Mouse (Mus musculus) embryonic facial prominence, embryonic 12.5 days (tissue): ENCODE measurements around the gene Tiam1. TPM values are rescaled to one million over a fixed set of nuclear protein-coding genes. Genes with fewer than 3 reads are reported as not detected.

Source experiments
- ATAC-seq: fragments of 200-750 bp; cut with Nextera tagmentation; 2 replicates; pipeline ENCODE4 v1.8.0; 2017; ENCODE audit not compliant: insufficient number of reproducible peaks, insufficient read depth, low FRiP score, low TSS enrichment
- H3K27ac ChIP-seq: fragments of 300-500 bp; sonication (generic); 2 replicates; pipeline ENCODE4 v1.5.1; 2016; ENCODE audit warnings: mild to moderate bottlenecking
- H3K27me3 ChIP-seq: fragments of 300-500 bp; sonication (generic); 2 replicates; pipeline ENCODE4 v1.6.1; 2016; ENCODE audit warnings: mild to moderate bottlenecking, moderate library complexity
- H3K36me3 ChIP-seq: fragments of 300-500 bp; sonication (generic); 2 replicates; pipeline ENCODE4 v1.6.1; 2016; ENCODE audit warnings: mild to moderate bottlenecking
- H3K4me1 ChIP-seq: fragments of 300-500 bp; sonication (generic); 2 replicates; pipeline ENCODE4 v1.6.1; 2016
- H3K4me2 ChIP-seq: fragments of 300-500 bp; sonication (generic); replicated peaks from 2 replicates; pipeline ENCODE4 v1.6.1; 2016; ENCODE audit warnings: mild to moderate bottlenecking, moderate library complexity
- H3K4me3 ChIP-seq: fragments of 300-500 bp; sonication (generic); 2 replicates; pipeline ENCODE4 v1.5.1; 2016; ENCODE audit warnings: mild to moderate bottlenecking
- H3K9ac ChIP-seq: fragments of 300-500 bp; sonication (generic); 2 replicates; pipeline ENCODE4 v1.6.1; 2016; ENCODE audit warnings: mild to moderate bottlenecking, moderate library complexity
- H3K9me3 ChIP-seq: fragments of 300-500 bp; sonication (generic); 2 replicates; pipeline ENCODE4 v1.6.1; 2016; ENCODE audit warnings: mild to moderate bottlenecking, moderate library complexity
- WGBS: fragments of 180-500 bp; shearing (Covaris S2); methylation state at CpG from one replicate; pipeline ENCODE4 v1.1.7; 2016; 5-methylcytosine and 5-hydroxymethylcytosine counted together
- polyA plus RNA-seq: library from polyadenylated mRNA; unstranded; fragments of >200 nt; fragmentation: Nextera tagmentation; extraction: Ambion mirVana; gene quantifications from 2 replicates; pipeline ENCODE4 v1.2.1, GENCODE M21; 2016

The Tiam1 gene
- polyA plus RNA-seq, 1 experiment from 2014 or later: 39.1 TPM

GRCm38 (mm10) chr16:89796566-89796965 is 347.0 kb downstream of the Tiam1 start:
- Histone ChIP-seq H3K4me3 (no peak overlapping the region), H3K4me1 (no peaks in the 10 kb centered on the region), H3K4me2 (no peak overlapping the region), H3K27me3 (no peaks in the 10 kb centered on the region), H3K9me3 (no peaks in the 10 kb centered on the region), H3K27ac (no peak overlapping the region), H3K36me3 (peaks cover 45% of the 10 kb centered on the region), H3K9ac (no peak overlapping the region)
- ATAC-seq: no peak
- WGBS: 87% methylated on average over 7 of the region's 7 CpGs

DNA sequence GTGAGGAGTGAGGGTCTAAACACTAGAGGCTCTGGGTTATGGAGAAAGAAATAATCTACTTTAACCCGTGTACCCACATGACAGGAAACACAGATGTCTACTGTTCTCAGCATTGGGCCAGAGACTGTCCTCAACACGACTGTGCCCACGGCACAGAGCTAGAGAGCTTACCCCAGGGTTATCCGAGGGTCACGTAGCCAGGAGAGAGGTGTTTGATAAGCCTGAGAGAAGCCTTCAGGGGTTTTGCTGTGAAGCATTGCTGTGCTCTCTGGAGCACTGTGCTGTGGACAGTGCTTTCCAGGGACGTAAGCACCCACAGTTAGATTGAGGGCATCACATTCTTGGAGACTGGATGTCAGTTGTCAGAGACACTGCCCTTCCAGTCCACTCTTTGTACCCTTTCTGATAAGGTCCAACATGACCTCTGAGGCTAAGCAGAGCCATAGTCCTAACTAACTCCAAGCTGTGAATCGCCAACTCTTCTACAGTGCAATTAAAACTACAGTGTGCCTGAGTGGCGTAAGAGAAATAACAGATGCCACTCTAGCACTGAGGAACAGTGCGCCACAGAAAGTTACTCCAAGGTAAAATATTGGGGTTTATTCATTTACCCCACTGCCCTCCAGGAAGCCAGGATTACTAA is 353.7 kb downstream of the Tiam1 start:
- H3K27me3 ChIP-seq: no peaks in the 10 kb centered on the region
- H3K27ac ChIP-seq: no peak overlapping the region
- H3K36me3 ChIP-seq: peaks cover 58% of the 10 kb centered on the region
- ATAC-seq: no peak
- H3K9ac ChIP-seq: no peak overlapping the region
- no peak overlapping the region for H3K4me3 ChIP-seq
- 90% methylated on average over 9 of the region's 9 CpGs for WGBS
- no peaks in the 10 kb centered on the region for H3K9me3 ChIP-seq
- H3K4me1 ChIP-seq: no peaks in the 10 kb centered on the region
- H3K4me2 ChIP-seq: no peak overlapping the region

GRCm38 (mm10) chr16:89785795-89786194 is 357.8 kb downstream of the Tiam1 start:
- no peaks in the 10 kb centered on the region for H3K4me1 ChIP-seq
- no peak overlapping the region for H3K4me2 ChIP-seq
- H3K9me3 ChIP-seq: peaks cover 3% of the 10 kb centered on the region; the same call in 1 of the 2 replicates
- H3K27me3 ChIP-seq: no peaks in the 10 kb centered on the region
- no peak for ATAC-seq
- H3K4me3 ChIP-seq: no peak overlapping the region
- no peak overlapping the region for H3K27ac ChIP-seq
- WGBS: 80% methylated on average over 5 of the region's 5 CpGs
- H3K36me3 ChIP-seq: peaks cover 25% of the 10 kb centered on the region
- no peak overlapping the region for H3K9ac ChIP-seq

DNA sequence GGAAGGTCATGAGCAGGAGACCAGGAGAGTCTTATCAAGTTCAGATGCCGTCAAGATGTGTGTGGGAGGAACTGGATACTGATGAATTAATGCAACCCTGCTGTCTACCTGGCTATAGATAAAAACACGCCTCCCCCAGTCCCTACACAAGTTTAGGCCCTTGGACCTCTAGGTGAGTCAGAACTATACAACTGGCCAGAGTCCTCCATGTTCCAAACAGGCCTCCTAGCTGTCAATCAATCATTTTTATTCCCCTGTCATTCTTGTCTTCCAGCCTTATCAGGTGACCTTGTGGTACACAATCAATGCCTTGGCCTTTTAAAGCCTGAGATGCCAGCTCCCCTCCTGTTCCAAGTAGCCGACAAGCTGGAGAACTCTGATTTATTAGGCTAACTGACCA is 363.9 kb downstream of the Tiam1 start:
- Histone ChIP-seq H3K9ac (no peak overlapping the region), H3K4me1 (no peaks in the 10 kb centered on the region), H3K4me3 (no peak overlapping the region), H3K27me3 (no peaks in the 10 kb centered on the region), H3K27ac (no peak overlapping the region), H3K4me2 (no peak overlapping the region), H3K9me3 (peaks cover 3% of the 10 kb centered on the region; the same call in 1 of the 2 replicates), H3K36me3 (no peaks in the 10 kb centered on the region)
- no peak for ATAC-seq
- WGBS: 80% methylated on average over 3 of the region's 3 CpGs

GRCm38 (mm10) chr16:89777450-89777849 is 366.1 kb downstream of the Tiam1 start:
- Histone ChIP-seq H3K4me3 (no peak overlapping the region), H3K9ac (no peak overlapping the region), H3K4me2 (no peak overlapping the region), H3K9me3 (0 out of 2 replicates have a peak, but pooled peaks cover under 1% of the 10 kb centered on the region), H3K27ac (no peak overlapping the region), H3K36me3 (no peaks in the 10 kb centered on the region), H3K27me3 (0 out of 2 replicates have a peak, but pooled peaks cover 4% of the 10 kb centered on the region), H3K4me1 (no peaks in the 10 kb centered on the region)
- WGBS: 76% methylated on average over 2 of the region's 2 CpGs
- no peak for ATAC-seq

- Histone ChIP-seq H3K4me2 (peak overlapping the region; percentile 72), H3K9me3 (peaks cover 11% of the 10 kb centered on the region; the same call in 1 of the 2 replicates), H3K27me3 (0 out of 2 replicates have a peak, but pooled peaks cover 4% of the 10 kb centered on the region), H3K36me3 (no peaks in the 10 kb centered on the region), H3K4me1 (no peaks in the 10 kb centered on the region), H3K9ac (no peak overlapping the region), H3K4me3 (peak overlapping the region; percentile 35; the same call in 1 of the 2 replicates), H3K27ac (no peak overlapping the region)
- no peak for ATAC-seq
- 31% methylated on average over 10 of the region's 10 CpGs for WGBS
Observed at GRCm38 (mm10) chr16:89774553-89774913, 369.0 kb downstream of the Tiam1 start.

DNA sequence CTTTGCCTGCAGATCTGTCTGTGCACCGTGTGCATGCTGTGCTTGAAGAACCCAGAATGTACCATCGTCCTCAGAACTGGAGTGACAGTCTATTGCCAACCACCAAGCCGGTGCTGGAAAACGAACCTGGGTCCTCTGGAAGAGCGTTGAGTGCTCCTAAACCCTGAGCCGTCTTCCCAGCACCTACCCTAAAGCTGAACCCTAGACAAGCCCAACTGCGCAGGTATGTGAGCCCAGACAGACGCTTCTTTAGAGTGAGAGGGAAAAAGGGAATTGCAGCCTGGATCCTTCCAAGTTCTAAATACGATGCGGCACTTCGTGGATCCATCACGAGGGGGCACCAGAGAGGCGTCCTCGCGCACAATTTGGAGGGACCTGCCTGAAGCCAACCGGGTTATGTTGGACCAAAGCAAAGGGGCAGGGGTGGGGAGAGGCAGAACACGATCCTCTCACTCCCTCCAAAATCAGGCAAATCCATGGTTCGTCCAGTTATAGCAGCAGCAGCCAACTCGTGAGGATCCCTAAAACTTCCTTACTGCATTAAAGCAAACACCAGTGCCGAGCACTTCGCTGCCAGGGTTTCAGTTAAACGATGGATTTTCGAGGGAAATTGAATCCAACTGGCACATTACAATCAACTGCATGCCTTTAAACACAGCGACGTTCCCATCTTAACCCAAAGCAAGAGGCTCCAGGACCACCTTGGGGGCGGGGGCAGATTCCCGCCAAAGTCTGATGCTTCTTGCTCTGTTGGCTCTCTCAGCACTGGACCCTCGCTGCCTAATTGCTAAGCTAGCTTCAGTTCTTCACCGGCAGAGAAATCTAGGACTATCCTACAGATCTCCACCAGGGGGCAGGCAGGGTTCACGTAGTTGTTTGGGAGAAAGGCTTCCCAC is 369.7 kb downstream of the Tiam1 start:
- Histone ChIP-seq H3K4me2 (peak overlapping the region; percentile 72), H3K4me1 (no peaks in the 10 kb centered on the region), H3K4me3 (peak overlapping the region; percentile 35), H3K36me3 (no peaks in the 10 kb centered on the region), H3K9me3 (peaks cover 15% of the 10 kb centered on the region; the same call in 1 of the 2 replicates), H3K27me3 (0 out of 2 replicates have a peak, but pooled peaks cover 4% of the 10 kb centered on the region), H3K9ac (no peak overlapping the region), H3K27ac (no peak overlapping the region)
- ATAC-seq: peak; percentile 70
- WGBS: 12% methylated on average over 30 of the region's 30 CpGs

DNA sequence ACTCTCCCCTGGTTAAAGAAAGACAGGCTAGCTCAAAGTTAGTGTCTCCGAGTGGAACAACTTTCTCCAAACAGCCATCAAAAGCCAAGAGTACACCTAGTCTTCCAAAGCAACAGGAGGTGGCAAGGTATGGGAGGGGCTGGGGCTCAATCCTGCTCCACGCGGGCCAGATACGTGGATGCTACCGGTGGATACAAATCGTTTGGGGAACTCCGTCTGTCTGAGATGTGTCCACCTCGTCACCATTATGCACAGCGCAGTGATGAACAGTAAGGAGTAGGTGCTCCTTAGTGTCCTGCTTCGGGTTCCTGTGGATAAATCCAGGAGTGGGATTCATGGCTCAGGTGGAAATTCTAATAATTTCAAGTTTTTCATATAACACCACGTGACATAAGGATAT is 377.6 kb downstream of the Tiam1 start:
- no peak for ATAC-seq

GRCm38 (mm10) chr16:89765470-89765869 is 378.1 kb downstream of the Tiam1 start:
- Histone ChIP-seq H3K36me3 (no peaks in the 10 kb centered on the region), H3K4me1 (no peaks in the 10 kb centered on the region), H3K9ac (no peak overlapping the region), H3K27me3 (no peaks in the 10 kb centered on the region), H3K4me3 (no peak overlapping the region), H3K27ac (no peak overlapping the region), H3K4me2 (no peak overlapping the region), H3K9me3 (peaks cover 14% of the 10 kb centered on the region; the same call in 1 of the 2 replicates)
- WGBS: 20% methylated on average over 8 of the region's 8 CpGs
- ATAC-seq: no peak

More for the DNA sequence above, 377.6 kb downstream of the Tiam1 start:
- Histone ChIP-seq H3K27me3 (no peaks in the 10 kb centered on the region), H3K9me3 (peaks cover 15% of the 10 kb centered on the region; the same call in 1 of the 2 replicates), H3K4me2 (no peak overlapping the region), H3K36me3 (no peaks in the 10 kb centered on the region), H3K27ac (no peak overlapping the region), H3K4me1 (no peaks in the 10 kb centered on the region), H3K9ac (no peak overlapping the region), H3K4me3 (no peak overlapping the region)
- WGBS: 83% methylated on average over 11 of the region's 11 CpGs

GRCm38 (mm10) chr16:89763812-89764211 is 379.8 kb downstream of the Tiam1 start:
- H3K4me1 ChIP-seq: no peaks in the 10 kb centered on the region
- no peaks in the 10 kb centered on the region for H3K36me3 ChIP-seq
- H3K27ac ChIP-seq: no peak overlapping the region
- no peaks in the 10 kb centered on the region for H3K9me3 ChIP-seq
- no peak for ATAC-seq
- 83% methylated on average over 2 of the region's 2 CpGs for WGBS
- no peaks in the 10 kb centered on the region for H3K27me3 ChIP-seq
- H3K9ac ChIP-seq: no peak overlapping the region
- H3K4me3 ChIP-seq: no peak overlapping the region
- H3K4me2 ChIP-seq: no peak overlapping the region

DNA sequence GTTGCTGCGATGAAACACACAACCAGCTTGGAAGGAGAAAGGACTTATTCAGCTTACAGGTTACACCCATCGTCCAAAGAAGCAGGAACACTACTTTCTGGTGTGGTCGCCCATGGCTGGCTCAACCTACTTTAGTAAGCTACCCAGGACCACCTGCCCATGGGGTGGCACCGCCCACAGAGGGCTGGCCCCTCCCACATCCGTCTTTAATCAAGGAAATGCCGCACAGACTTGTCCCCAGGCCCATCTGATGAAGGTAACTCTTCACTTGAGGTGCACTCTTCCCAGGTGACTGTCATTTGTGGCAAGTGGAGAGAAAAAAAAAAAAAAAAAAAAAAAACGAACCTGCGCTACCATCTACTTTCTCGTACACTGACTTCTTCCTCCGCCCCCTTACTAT is 381.0 kb downstream of the Tiam1 start:
- Histone ChIP-seq H3K36me3 (no peaks in the 10 kb centered on the region), H3K27me3 (no peaks in the 10 kb centered on the region), H3K27ac (no peak overlapping the region), H3K9ac (no peak overlapping the region), H3K4me3 (no peak overlapping the region), H3K4me1 (no peaks in the 10 kb centered on the region), H3K9me3 (no peaks in the 10 kb centered on the region), H3K4me2 (no peak overlapping the region)
- WGBS: 75% methylated on average over 10 of the region's 10 CpGs
- ATAC-seq: no peak

GRCm38 (mm10) chr16:89762096-89762495 is 381.5 kb downstream of the Tiam1 start:
- H3K9me3 ChIP-seq: no peaks in the 10 kb centered on the region
- H3K4me2 ChIP-seq: no peak overlapping the region
- no peaks in the 10 kb centered on the region for H3K27me3 ChIP-seq
- H3K4me3 ChIP-seq: no peak overlapping the region
- ATAC-seq: no peak
- no peaks in the 10 kb centered on the region for H3K4me1 ChIP-seq
- H3K27ac ChIP-seq: no peak overlapping the region
- H3K9ac ChIP-seq: no peak overlapping the region
- 52% methylated on average over 8 of the region's 8 CpGs for WGBS
- no peaks in the 10 kb centered on the region for H3K36me3 ChIP-seq
